Mouse (Mus musculus): Measurements from ENCODE around the gene Taok1.

The Taok1 gene

DNA sequence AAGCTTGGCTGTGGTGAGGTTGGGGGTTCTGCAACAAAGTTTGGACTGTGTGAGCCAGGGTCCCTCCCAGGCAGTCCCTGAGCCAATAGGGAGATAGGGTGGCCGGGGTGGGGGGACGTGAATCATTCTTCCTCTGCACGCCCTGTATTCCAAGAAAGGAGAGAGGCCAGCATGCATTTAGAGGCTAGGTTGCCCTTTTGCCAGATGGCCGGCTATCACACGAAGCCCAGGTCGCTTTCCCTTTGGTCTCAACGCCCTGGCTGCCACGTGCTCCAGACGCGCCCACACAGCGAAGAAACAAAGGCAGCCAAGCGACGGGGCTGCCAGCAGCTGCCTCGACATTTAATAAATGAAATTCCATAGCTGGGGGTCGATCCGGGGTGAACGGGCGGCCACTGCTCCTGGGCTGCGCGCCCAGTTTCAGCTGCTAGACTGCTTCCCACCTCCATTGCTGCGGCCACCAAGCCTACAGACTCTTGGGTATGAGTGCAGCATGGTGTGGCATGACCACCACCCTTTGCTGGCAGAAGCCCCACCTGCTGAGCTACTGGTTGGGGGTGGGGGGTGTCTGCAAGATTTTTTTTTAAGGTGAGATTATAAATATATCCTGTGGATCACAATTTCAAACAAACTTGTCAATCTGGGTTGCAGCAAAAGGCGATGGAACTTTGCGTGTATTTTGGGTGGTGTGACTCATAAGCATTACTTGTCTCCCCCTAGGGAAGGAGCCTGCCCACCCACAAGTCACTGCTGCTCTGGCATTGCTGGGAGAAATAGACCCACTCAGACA, 115.9 kb downstream of the Taok1 start:
- peak; percentile 52 to 74 for DNase-seq

DNA sequence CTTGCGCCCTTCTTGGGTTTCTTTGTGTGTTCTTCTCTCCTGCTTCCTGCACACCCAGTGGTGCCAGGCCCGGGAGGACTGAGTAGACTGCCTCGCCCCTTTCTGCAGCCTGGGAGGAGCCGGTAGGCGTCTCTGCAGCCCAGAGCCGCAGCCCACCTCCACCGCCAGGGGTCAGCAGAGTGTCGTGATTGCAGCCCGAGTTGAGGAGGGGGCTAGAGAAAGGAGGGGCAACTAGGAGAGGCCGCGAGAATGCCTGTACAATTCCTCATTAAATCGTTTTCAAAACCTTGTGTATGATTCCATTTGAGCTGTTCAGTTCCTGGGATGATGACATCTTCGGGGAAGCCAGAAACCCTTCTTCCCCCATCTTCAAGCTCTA, 116.5 kb downstream of the Taok1 start:
- DNase-seq = peak; percentile 92

GRCm38 (mm10) chr11:77490451-77490850, 117.2 kb downstream of the Taok1 start:
- peak in 1 of 2 experiments; percentile 26 for DNase-seq

DNA sequence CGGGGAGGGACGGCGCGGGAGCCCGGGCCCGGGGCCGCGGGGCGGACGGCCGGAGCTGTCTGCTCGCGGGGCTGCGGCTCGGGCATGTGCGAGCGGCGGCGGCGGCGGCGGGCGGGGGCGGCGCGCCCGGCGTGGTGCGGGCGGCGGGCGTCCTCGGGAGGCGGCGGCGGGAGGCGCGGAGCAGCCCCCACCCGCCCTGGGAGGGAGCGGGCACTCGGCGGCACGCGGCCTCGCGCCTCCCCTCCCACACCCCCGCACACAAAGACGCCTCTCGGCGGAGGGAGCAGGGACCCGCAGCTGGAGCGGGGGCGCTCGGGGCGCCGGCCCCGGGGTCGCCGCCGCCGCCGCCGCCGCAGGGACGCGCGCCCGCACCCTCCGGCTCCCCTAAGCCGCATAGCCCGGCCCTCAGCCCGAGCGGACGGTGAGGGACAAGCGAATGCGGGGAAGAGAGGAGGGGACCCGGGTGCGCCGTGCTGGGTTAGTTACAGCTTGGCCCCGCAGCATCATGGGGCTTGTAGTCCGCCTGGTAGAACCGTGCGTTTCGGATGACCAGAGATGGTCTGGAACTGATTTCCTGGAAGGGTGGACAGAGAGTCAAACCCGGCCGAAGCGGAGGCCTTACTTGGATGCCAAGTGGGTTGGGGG, 117.9 kb downstream of the Taok1 start, which contains the start of gene Ankrd13b:
Gene Ankrd13b (minus strand): TSS at position 88 of the 645 bp plus-strand sequence.
- DNase-seq = peak; percentile 82 to 89

DNA sequence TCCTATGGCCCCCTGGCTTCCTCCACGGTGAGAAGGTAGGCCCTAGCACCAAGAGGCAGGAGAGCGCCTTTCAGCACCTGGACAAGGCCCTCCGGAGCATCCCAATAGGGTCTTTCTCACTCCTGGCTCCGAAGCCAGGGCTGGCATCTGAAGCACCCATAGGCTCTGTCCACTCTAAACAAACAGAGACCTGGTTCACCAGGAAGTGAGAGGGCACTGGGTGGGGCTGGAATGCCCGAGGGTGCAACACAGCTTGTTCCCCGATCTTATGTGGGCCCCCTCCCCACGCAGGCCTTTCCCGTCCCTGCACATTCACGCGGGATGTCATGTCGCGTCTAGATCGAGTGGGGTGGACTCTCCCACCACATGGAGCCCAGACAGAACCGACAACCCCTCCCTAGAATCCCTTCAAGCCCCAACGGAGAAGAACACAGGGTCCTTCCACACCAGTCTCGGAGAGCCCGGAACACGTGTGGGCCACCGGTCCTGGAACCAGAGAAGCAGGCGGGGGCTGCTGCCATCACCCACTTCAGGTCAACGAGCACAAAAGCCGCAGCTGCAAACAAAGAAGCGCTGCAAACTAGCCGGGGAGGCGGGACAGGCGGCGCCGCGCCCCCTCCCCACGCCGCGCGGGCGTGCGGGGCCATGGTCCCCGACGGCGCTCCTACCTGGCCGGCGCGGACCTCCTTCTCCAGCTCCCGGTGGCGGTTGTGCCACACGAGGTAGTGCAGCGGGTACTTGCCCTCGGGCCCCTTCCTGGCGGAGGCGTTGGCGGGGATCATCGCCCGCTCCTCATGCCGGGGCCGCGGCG, 118.6 kb downstream of the Taok1 start:
- DNase-seq = peak in 1 of 2 experiments; percentile 47

- DNase-seq = peak in 1 of 2 experiments; percentile 35
These were observed 120.8 kb downstream of the Taok1 start for GRCm38 (mm10) chr11:77486798-77487197.

DNA sequence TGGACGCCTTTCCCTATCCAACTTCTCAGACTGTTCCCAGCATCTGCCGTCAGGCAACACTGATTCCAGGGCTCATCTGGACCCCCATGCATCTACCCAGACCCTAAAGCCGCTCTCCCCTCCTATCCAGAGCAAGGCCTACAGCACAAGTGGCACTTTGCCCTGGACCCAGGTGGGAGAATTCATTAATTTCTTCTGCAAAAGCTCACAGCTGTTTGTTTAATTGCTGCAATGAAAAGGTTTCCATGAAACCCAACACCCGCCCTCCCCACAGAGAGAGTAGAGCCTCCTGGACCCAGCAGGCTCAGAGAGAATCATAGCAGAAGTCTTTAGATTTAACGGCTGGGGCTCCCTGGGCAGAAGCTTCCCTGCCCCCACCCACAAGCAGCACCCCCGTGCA, 122.4 kb downstream of the Taok1 start:
- peak in 1 of 2 experiments; percentile 27 for DNase-seq

DNA sequence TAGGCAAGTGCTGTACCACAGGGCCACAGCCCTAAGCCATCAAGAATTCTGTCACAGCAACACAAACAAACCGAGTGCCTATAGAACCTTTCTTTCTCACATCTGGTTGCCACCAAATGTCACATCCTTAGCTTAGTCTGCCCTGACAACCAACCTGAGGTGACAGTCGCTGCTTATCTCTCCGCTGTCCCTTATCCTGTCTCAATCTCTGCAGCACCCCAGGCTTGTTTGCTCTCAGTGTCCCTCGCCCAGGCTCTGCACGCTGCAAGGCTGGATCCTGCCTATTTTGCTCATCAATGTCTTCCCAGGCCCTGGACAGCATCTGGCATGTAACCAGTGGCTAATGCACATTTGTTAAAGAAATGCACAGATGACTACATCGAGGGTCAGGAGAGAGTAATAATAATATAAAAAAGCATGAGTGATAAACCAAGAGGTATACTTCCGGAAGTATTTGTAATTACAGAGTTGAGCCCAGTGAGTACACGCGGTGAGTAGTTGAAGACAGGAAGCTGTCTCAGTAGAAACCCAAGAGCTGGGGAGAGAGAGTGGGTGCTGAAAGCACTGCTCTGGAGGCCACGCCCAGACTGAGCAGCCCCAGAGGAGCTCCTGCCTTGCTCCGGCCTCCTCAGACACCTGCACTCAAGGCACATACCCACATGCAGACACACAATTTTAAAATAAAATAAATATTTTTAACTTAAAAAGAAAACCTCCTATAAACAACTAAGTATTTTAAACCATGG, 123.9 kb downstream of the Taok1 start:
- no peak for DNase-seq

DNA sequence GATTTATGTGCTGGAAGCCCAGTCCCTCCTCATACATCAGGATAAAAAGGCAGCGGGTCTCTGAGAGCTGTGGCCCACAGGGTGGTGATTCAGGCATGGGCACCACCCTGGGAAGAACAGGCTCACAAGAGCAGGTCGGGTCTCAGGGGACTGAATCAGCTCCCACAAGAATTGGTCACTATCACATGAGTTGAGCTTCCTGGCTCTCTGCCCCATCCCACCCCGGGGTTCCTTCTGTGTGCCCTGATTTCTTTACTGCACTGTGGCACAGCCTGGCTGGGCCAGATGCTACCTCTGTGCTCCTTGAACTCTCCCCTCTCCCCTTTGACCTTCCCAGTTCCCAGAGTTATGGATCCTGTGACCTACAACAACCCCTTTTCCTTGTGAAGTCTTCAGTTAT, 124.6 kb downstream of the Taok1 start:
- DNase-seq = no peak
